Mouse (Mus musculus) lung, embryonic 16.5 days (tissue): ENCODE results near the gene Gm14226. TPM values are rescaled to one million over a fixed set of nuclear protein-coding genes. Genes with fewer than 3 reads are reported as not detected.

Experiments used
- polyA plus RNA-seq: library from polyadenylated mRNA; unstranded; fragments of >200 nt; fragmentation: Nextera tagmentation; extraction: Ambion mirVana; gene quantifications from 2 replicates; pipeline ENCODE4 v1.2.1, GENCODE M21; 2015

Gm14226 gene
- polyA plus RNA-seq, 1 experiment from 2014 or later, result 0.21 TPM

Other genes starting within 250 kb of the Gm14226 start
- gene Gm14214, start 248.2 kb upstream of the Gm14226 start, polyA plus RNA-seq, result not detected in 2 replicates
- gene Raly, start 227.2 kb upstream of the Gm14226 start, polyA plus RNA-seq, result 38.7 and 43.4 TPM in 2 replicates
- gene a, start 226.9 kb upstream of the Gm14226 start, polyA plus RNA-seq, result not detected in 2 replicates
- 68.5 and 82.1 TPM in 2 replicates for gene Eif2s2, start 125.3 kb upstream of the Gm14226 start, polyA plus RNA-seq
- gene Ahcy, start 56.2 kb downstream of the Gm14226 start, polyA plus RNA-seq, result 50.9 and 51.0 TPM in 2 replicates
- 54.4 and 55.6 TPM in 2 replicates for gene Itch, start 115.2 kb downstream of the Gm14226 start, polyA plus RNA-seq
- 385 and 409 TPM in 2 replicates for gene Dynlrb1, start 218.3 kb downstream of the Gm14226 start, polyA plus RNA-seq